Mouse (Mus musculus): ENCODE measurements around the gene Pak6. TPM values are rescaled to one million over a fixed set of nuclear protein-coding genes. Genes with fewer than 3 reads are reported as not detected.

The Pak6 gene
- polyA plus RNA-seq, 1 experiment = not detected

DNA sequence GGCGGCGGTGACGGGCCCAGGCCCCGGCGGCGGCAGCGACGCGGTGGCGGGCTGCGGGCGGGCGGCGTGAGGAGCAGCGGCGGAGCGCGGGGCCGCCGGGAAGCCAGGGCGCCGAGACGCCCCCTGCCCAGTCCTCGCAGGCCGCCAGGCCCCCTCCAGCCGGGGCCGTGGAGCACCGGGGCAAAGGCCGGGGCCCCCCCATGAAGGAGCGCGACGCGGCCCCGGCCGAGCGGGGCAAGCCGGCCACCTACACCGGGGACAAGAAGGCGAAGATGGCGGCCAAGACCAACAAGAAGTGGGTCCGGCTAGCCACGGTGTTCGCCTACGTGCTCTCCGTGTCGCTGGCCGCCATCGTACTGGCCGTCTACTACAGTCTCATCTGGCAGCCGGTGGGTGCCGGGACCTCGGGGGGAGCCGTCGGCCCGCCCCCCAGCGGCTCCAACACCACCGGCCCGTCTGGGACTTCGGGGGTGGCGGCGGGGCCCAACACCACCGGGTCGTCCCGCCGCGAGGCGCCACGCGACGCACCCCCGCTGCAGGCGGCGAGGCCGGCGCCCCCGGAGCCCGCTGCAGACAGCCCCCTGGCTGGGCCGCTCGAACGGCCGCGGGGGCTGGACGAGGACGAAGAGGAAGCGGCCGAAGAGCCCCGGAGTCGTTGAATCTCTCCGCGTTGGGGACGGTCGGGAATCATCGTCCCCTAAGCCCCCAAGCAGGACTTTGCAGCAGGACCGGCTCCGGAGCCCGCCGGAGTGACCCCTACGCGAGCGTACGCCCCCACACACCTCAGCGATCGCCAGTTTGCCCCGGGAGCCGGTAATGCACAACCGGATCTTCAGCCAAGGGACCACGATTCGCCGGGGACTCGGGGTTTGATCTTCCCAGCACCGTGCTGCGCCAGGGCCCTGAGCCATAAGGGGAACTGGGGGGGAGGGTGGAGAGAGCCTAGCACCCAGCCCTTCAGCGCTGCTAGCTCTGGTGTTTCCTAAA, 83.1 kb downstream of the Pak6 start:
- H3K4me1 ChIP-seq (ENCODE audit: control insufficient read depth, insufficient read depth, low read length) = no peaks in the 10 kb centered on the region; the same call in none of the 2 replicates
- peak overlapping the region; percentile 95 for H3K4me3 ChIP-seq (replicated peaks; ENCODE audit: control insufficient read depth, low read depth, low read length)
- WGBS = 3% methylated on average over 113 of the region's 113 CpGs
- TF ChIP-seq CTCF (IDR thresholded peaks at IDR 0.05; ENCODE audit: control insufficient read depth, insufficient read depth, low read length) (no peak), POLR2A (IDR thresholded peaks at IDR 0.05; ENCODE audit: borderline replicate concordance, control insufficient read depth, low read depth, low read length) (peak; percentile 10; the same call in 1 of the 2 replicates)
- peak overlapping the region; percentile 46 for H3K27ac ChIP-seq (ENCODE audit: control insufficient read depth, insufficient read depth, low read depth, low read length, poor library complexity)

DNA sequence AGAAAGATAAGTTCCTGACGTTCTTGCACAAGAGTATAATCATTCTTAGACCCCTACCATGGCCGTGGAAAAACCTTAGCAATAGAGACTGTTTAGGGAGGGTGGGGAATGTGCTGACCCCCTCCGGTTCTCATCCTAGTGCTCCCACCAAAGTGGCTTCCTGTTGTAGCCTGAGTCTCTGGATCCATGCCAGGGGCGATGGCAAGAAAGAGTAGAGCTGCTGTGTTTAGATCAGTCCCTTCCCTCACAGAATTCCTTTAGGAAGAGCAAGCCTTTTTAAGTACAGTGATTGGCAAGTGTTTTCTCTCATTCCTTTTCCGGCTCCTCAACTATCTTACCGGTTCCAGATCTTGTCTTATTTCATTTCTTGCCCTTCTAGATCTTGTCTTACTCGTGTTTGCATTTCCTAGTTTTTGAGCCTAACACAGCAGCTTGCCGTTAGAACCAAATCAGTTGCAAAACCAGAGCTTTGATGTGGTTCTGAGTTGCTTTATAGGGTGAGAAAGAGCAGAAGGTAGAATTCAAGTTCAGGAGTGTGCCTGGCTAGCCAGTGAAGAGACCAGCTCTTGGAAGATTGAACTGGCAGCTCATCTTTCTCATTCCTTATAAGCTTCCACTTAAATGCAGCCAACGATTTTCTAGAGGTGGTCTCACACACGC, 84.3 kb downstream of the Pak6 start:
- Histone ChIP-seq H3K4me3 (replicated peaks; ENCODE audit: control insufficient read depth, low read depth, low read length) (peak overlapping the region; percentile 45), H3K27ac (ENCODE audit: control insufficient read depth, insufficient read depth, low read depth, low read length, poor library complexity) (no peak overlapping the region), H3K4me1 (ENCODE audit: control insufficient read depth, insufficient read depth, low read length) (no peaks in the 10 kb centered on the region; the same call in none of the 2 replicates)
- no peak for TF ChIP-seq POLR2A (IDR thresholded peaks at IDR 0.05; ENCODE audit: borderline replicate concordance, control insufficient read depth, low read depth, low read length)
- TF ChIP-seq CTCF (IDR thresholded peaks at IDR 0.05; ENCODE audit: control insufficient read depth, insufficient read depth, low read length) = no peak
- WGBS = 8% methylated on average over 10 of the region's 10 CpGs

Other genes with a start within 250 kb of the Pak6 start
- 110 and 142 TPM in 2 replicates for gene Srp14, start 183.6 kb upstream of the Pak6 start, polyA plus RNA-seq (2011; ENCODE audit: insufficient read depth, insufficient read length, low replicate concordance, missing spikeins)
- 7.3 and 8.8 TPM in 2 replicates for gene Bmf, start 113.6 kb upstream of the Pak6 start, polyA plus RNA-seq (2011; ENCODE audit: insufficient read depth, insufficient read length, low replicate concordance, missing spikeins)
- 35.3 and 44.1 TPM in 2 replicates for gene Bub1b, start 65.1 kb upstream of the Pak6 start, polyA plus RNA-seq (2011; ENCODE audit: insufficient read depth, insufficient read length, low replicate concordance, missing spikeins)
- 0.92 TPM in 1 of 2 replicates, not detected in the other for gene Ankrd63, start 40.7 kb downstream of the Pak6 start, polyA plus RNA-seq (2011; ENCODE audit: insufficient read depth, insufficient read length, low replicate concordance, missing spikeins)
- gene Plcb2, start 65.1 kb downstream of the Pak6 start, polyA plus RNA-seq (2011; ENCODE audit: insufficient read depth, insufficient read length, low replicate concordance, missing spikeins) = 33.7 and 84.6 TPM in 2 replicates
- gene Inafm2, start 82.5 kb downstream of the Pak6 start, polyA plus RNA-seq (2011; ENCODE audit: insufficient read depth, insufficient read length, low replicate concordance, missing spikeins) = 16.0 and 28.5 TPM in 2 replicates
- 2.2 and 3.5 TPM in 2 replicates for gene Ccdc9b, start 99.4 kb downstream of the Pak6 start, polyA plus RNA-seq (2011; ENCODE audit: insufficient read depth, insufficient read length, low replicate concordance, missing spikeins)
- gene Phgr1, start 109.5 kb downstream of the Pak6 start, polyA plus RNA-seq (2011; ENCODE audit: insufficient read depth, insufficient read length, low replicate concordance, missing spikeins) = not detected in 2 replicates
- not detected in 2 replicates for gene Disp2, start 116.4 kb downstream of the Pak6 start, polyA plus RNA-seq (2011; ENCODE audit: insufficient read depth, insufficient read length, low replicate concordance, missing spikeins)
- gene Knstrn, start 150.7 kb downstream of the Pak6 start, polyA plus RNA-seq (2011; ENCODE audit: insufficient read depth, insufficient read length, low replicate concordance, missing spikeins) = 101 and 133 TPM in 2 replicates
- 16.0 and 19.9 TPM in 2 replicates for gene Ivd, start 198.7 kb downstream of the Pak6 start, polyA plus RNA-seq (2011; ENCODE audit: insufficient read depth, insufficient read length, low replicate concordance, missing spikeins)
- gene Bahd1, start 237.1 kb downstream of the Pak6 start, polyA plus RNA-seq (2011; ENCODE audit: insufficient read depth, insufficient read length, low replicate concordance, missing spikeins) = 6.6 and 8.7 TPM in 2 replicates